Mouse (Mus musculus) lung, postnatal 0 days (tissue): ENCODE measurements around the gene Emilin2.

Experiments
- CTCF ChIP-seq: IDR thresholded peaks from 2 replicates; pipeline ENCODE4 v1.5.1; 2016; ENCODE audit warnings: antibody characterized with exemption, mild to moderate bottlenecking
- EP300 ChIP-seq: IDR thresholded peaks from 2 replicates; pipeline ENCODE4 v1.6.1; 2016; ENCODE audit warnings: antibody characterized with exemption, mild to moderate bottlenecking, control low read depth

DNA sequence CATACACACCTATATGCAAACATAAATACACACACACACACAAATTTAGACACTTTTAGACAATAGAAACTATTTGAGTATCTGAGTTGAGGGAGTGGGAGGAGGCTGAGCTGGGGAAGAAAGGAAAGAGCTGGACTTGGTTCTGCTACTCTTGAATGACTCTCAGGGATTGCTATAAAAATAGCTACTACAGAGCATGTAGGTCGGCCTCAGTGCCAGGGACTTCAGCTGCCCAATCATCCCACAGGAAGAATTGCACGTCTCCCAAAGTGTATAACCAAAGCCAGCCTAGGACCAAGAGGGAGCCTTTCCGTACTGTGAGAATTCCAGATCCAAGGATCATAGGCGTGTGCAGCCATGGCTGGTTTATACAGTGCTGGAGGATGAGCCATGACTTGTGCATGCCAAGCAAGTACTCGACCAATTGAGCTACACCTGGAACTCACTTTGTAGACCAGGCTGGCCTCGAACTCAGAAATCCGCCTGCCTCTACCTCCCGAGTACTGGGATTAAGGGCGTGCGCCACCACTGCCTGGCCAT, 4.5 kb downstream of the Emilin2 start:
- TF ChIP-seq EP300 (no peak), CTCF (no peak)
